Mouse (Mus musculus) heart, adult 2 months (tissue): ENCODE results near the gene Rps19bp1. TPM values are rescaled to one million over a fixed set of nuclear protein-coding genes. Genes with fewer than 3 reads are reported as not detected.

Experiments used
- DNase-seq, 2 experiments: peaks; one replicate each; pipeline ENCODE4 v3.0.0; 2021
- H3K27ac ChIP-seq: fragments of 200-600 bp; 2 replicates; pipeline ENCODE4 v1.8.1; 2022
- H3K27me3 ChIP-seq: fragments of 200-500 bp; 2 replicates; pipeline ENCODE4 v1.6.1; 2012; ENCODE audit warnings: mild to moderate bottlenecking, low read length, inconsistent platforms, mixed read lengths; ENCODE audit not compliant: control insufficient read depth, insufficient read depth
- H3K36me3 ChIP-seq: fragments of 200-500 bp; 2 replicates; pipeline ENCODE4 v1.6.1; 2012; ENCODE audit warnings: low read length, inconsistent platforms; ENCODE audit not compliant: control insufficient read depth, insufficient read depth
- H3K4me1 ChIP-seq: fragments of 200-500 bp; 2 replicates; pipeline ENCODE4 v1.6.1; 2011; ENCODE audit warnings: low read length; ENCODE audit not compliant: control insufficient read depth, insufficient read depth
- H3K4me3 ChIP-seq: fragments of 200-600 bp; 2 replicates; pipeline ENCODE4 v1.8.1; 2022
- H3K79me2 ChIP-seq: fragments of 200-500 bp; replicated peaks from 2 replicates; pipeline ENCODE4 v1.6.1; 2012; ENCODE audit warnings: mild to moderate bottlenecking, inconsistent platforms, low read length, moderate library complexity, mixed read lengths; ENCODE audit not compliant: control insufficient read depth, insufficient read depth
- H3K9ac ChIP-seq: fragments of 200-500 bp; 2 replicates; pipeline ENCODE4 v1.6.1; 2012; ENCODE audit warnings: low read depth, mild to moderate bottlenecking, control low read depth, inconsistent platforms, low read length, mixed read lengths
- CTCF ChIP-seq: fragments of 200-600 bp; IDR thresholded peaks from 2 replicates; pipeline ENCODE4 v1.8.1; 2022; ENCODE audit warnings: antibody characterized with exemption, mild to moderate bottlenecking, moderate library complexity
- EP300 ChIP-seq: fragments of 200-500 bp; IDR thresholded peaks from 2 replicates; pipeline ENCODE4 v1.6.1; 2011; ENCODE audit warnings: low read depth, low read length, control low read depth; ENCODE audit not compliant: insufficient read depth
- POLR2A ChIP-seq: fragments of 200-500 bp; IDR thresholded peaks from 2 replicates; pipeline ENCODE4 v1.6.1; 2011; ENCODE audit warnings: mild to moderate bottlenecking, low read depth, low read length, control low read depth; ENCODE audit not compliant: insufficient read depth
- WGBS: fragments of 180-500 bp; shearing (Covaris S2); methylation state at CpG from one replicate; pipeline ENCODE4 v1.1.7; 2018; 5-methylcytosine and 5-hydroxymethylcytosine counted together
- intact Hi-C: fragments of 180-260 bp; cut with DNase I; formaldehyde crosslinking; loops from one replicate; pipeline ENCODE4 v1.15.1; 2025
- polyA plus RNA-seq: library from polyadenylated mRNA; depleted of rRNA; stranded (reverse); fragments of >200 nt; gene quantifications from 2 replicates; pipeline ENCODE4 v1.2.3, GENCODE M21; 2012
- total RNA-seq, 2 experiments: library from RNA; stranded (reverse); gene quantifications; 2 replicates each; pipeline ENCODE4 v1.2.3; 2021

Gene Rps19bp1
- total and polyA plus RNA-seq, 3 experiments: 12.7 to 16.4 (median 15.6) TPM

DNA sequence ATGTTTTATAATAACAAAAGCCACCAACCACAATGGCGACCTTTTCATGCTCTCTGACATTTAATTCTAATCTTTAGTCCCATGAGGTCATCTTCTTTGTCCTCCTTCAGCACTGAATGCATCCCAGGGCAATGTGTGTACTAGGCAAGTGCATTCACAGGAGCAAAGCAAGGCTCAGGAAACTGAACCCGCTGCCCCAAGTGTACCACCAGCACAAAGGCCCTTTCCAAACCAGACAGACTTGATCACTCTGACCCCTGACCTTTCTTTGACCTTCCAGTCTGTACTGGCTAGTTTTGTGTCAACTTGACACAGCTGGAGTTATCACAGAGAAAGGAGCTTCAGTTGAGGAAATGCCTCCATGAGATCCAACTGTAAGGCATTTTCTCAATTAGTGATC, 31.8 kb downstream of the Rps19bp1 start:
- no peak overlapping the region for H3K9ac ChIP-seq
- no peaks in the 10 kb centered on the region; the same call in 1 of the 2 replicates for H3K79me2 ChIP-seq
- H3K4me1 ChIP-seq: peaks cover 3% of the 10 kb centered on the region; the same call in 1 of the 2 replicates
- no peak for TF ChIP-seq POLR2A
- no peak for TF ChIP-seq CTCF
- TF ChIP-seq EP300: no peak
- H3K27me3 ChIP-seq: no peaks in the 10 kb centered on the region
- DNase-seq: no peak
- no peak overlapping the region for H3K27ac ChIP-seq
- intact Hi-C loops: no loop called here
- peaks cover 8% of the 10 kb centered on the region for H3K36me3 ChIP-seq
- 57% methylated on average over 2 of the region's 2 CpGs for WGBS
- no peak overlapping the region for H3K4me3 ChIP-seq

DNA sequence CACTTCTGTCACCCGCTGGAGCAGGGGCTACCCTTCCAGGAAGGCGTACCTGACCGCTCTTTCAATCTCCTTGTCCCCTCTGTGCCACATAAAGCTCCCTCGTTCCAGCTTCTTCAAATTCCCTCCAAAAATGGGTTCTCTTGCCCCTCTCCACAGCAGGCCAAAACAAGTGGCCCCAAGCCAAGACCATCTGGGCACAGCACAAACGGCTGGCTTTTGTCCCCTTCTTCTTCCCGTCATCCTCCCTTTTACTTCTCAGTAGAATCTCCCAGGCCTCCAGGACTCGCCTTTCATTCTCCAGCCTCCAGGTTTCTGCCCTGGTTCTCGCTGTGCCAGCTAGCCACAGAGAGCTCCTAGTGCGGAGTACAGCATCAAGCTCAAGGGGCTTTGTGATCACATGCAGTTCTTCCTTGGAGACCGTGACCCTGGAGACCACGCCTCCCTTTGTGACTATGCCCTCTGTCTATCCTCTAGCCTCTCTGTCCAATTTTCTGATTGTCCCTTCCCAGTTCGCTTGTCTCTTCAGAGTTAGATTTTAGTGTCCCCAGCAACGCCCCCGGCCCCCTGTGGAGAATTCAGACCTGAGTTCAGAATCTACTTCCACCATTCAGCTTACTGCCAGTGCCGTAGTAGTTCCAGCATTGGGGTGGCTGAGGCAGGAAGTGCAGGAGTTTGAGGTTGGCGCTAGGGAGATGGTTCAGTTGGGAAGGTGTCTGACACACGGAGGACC, 35.9 kb downstream of the Rps19bp1 start:
- Histone ChIP-seq H3K27ac (no peak overlapping the region), H3K4me1 (no peaks in the 10 kb centered on the region), H3K27me3 (no peaks in the 10 kb centered on the region), H3K9ac (no peak overlapping the region), H3K36me3 (no peaks in the 10 kb centered on the region), H3K4me3 (no peak overlapping the region), H3K79me2 (no peaks in the 10 kb centered on the region)
- TF ChIP-seq POLR2A: no peak
- TF ChIP-seq EP300: no peak
- TF ChIP-seq CTCF: no peak
- no peak for DNase-seq
- intact Hi-C loops: loop anchor here (5.0 to 10.0 kb wide), 3 partner anchors 34 to 283 kb away; partner anchors contain the start of genes Rps19bp1 and Tab1
- WGBS: 71% methylated on average over 17 of the region's 17 CpGs

DNA sequence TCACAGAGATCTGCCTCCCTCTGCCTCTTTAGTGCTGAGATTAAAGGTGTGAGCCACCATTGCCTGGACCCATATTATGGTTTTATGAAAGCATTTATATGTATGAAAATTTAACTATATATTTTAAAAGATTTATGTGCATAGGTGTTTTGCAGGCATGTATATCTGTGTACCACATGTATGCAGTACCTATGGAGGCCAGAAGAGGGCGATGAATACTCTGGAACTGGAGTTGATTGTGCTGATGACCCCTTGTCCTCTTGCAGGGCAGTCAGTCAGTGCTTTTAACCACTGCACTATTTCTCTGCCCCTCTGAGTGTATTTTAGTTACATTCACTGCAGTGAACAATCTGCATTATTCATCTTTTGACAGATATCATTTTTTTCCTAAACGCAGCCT, 38.3 kb downstream of the Rps19bp1 start:
- DNase-seq: peak in 1 of 2 experiments; percentile 20
- no peaks in the 10 kb centered on the region for H3K27me3 ChIP-seq
- intact Hi-C loops: loop anchor here (2.0 to 10.0 kb wide), 4 partner anchors 37 to 281 kb away; partner anchors contain the start of genes Rps19bp1 and Tab1
- H3K27ac ChIP-seq: no peak overlapping the region
- WGBS: 48% methylated on average over 2 of the region's 2 CpGs
- no peaks in the 10 kb centered on the region for H3K36me3 ChIP-seq
- no peaks in the 10 kb centered on the region for H3K79me2 ChIP-seq
- no peak overlapping the region for H3K9ac ChIP-seq
- no peaks in the 10 kb centered on the region for H3K4me1 ChIP-seq
- no peak overlapping the region for H3K4me3 ChIP-seq
- peak; percentile 66 for TF ChIP-seq CTCF
- TF ChIP-seq POLR2A: no peak

DNA sequence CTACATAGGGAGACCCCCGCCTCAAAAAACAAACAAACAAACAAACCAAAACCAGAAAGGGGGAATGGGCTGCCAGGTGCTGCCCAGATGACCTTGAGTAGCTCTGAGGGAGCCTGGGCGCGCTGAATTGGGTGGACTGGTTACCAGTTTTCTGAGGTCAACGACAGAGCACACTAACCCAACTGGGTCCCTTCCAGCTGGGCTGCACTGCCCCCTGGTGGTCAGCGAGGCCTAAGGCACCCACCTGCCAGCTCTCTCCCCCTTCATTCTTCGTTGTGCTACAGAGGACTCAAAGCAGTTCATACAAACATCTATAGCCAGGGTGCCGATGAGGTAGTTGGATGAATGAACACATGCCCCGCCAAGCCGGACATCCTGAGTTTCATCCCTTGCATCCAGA, 38.9 kb downstream of the Rps19bp1 start:
- 18% methylated on average over 9 of the region's 9 CpGs for WGBS

DNA sequence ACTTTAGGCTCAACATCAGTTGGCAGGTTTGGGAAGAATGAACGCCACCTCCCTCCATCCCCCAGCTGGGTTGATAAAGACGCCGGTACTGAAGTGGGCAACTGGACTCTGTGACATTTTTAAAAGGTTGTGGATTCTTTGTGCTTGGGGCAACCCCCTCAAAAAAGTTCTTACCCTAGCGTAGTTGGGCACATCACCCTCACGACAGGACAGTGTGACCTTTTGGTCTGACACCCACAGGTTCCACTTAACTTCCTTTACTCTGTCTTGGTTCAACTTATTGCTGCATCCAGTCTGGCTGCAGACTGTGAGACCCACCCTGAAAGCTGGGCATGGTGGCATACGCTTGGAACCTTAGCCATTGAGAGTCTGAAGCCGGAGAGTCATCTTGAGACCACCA, 40.4 kb downstream of the Rps19bp1 start:
- Histone ChIP-seq H3K4me1 (no peaks in the 10 kb centered on the region), H3K4me3 (no peak overlapping the region), H3K27ac (no peak overlapping the region), H3K9ac (no peak overlapping the region), H3K36me3 (no peaks in the 10 kb centered on the region), H3K27me3 (no peaks in the 10 kb centered on the region), H3K79me2 (no peaks in the 10 kb centered on the region)
- DNase-seq: no peak
- WGBS: 65% methylated on average over 7 of the region's 7 CpGs
- intact Hi-C loops: loop anchor here (2.0 to 10.0 kb wide), 2 partner anchors 135 to 279 kb away; no protein-coding TSS in a partner anchor
- no peak for TF ChIP-seq CTCF
- TF ChIP-seq EP300: no peak
- TF ChIP-seq POLR2A: no peak

More for the DNA sequence above, 38.9 kb downstream of the Rps19bp1 start:
- TF ChIP-seq POLR2A (no peak), CTCF (peak; percentile 82), EP300 (no peak)
- peak; percentile 53 to 81 for DNase-seq
- H3K4me3 ChIP-seq: no peak overlapping the region
- intact Hi-C loops: loop anchor here (2.0 to 10.0 kb wide), 4 partner anchors 37 to 280 kb away; partner anchors contain the start of genes Rps19bp1 and Tab1
- no peaks in the 10 kb centered on the region for H3K27me3 ChIP-seq
- no peaks in the 10 kb centered on the region for H3K79me2 ChIP-seq
- no peak overlapping the region for H3K27ac ChIP-seq
- no peaks in the 10 kb centered on the region for H3K4me1 ChIP-seq
- H3K9ac ChIP-seq: no peak overlapping the region
- H3K36me3 ChIP-seq: no peaks in the 10 kb centered on the region

DNA sequence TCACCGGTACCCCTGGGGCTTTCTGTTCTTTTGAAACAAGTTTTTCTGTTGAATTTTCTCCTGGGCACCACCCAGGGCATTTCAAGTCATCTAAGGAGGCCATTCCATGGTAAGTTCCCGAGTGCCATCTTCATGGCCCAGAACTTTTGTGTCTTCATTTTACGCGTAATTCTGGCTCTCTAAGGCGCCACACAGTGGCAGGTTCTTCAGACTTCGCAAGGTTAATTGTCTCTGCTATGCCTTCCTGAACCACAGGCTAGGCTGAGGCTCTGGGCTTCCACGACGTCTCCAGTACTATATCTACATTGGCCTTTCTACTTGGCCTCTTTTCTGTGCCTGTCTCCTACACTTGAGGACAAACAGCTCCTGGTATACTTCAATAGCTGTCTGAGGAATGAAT, 43.1 kb downstream of the Rps19bp1 start:
- no peak for DNase-seq
- no peak for TF ChIP-seq EP300
- no peak for TF ChIP-seq POLR2A
- no peak for TF ChIP-seq CTCF
- intact Hi-C loops: loop anchor here (10.0 kb wide), 1 partner anchor 276 kb away; no protein-coding TSS in a partner anchor

More for the DNA sequence above, 43.1 kb downstream of the Rps19bp1 start:
- Histone ChIP-seq H3K79me2 (no peaks in the 10 kb centered on the region), H3K27ac (no peak overlapping the region), H3K9ac (no peak overlapping the region), H3K4me1 (no peaks in the 10 kb centered on the region), H3K27me3 (no peaks in the 10 kb centered on the region), H3K4me3 (no peak overlapping the region), H3K36me3 (no peaks in the 10 kb centered on the region)
- 75% methylated on average over 8 of the region's 8 CpGs for WGBS
